Mouse (Mus musculus) mouse embryonic stem cell (cell line): ENCODE measurements around the gene Lif.

Experiments
- in situ Hi-C, 2 experiments: fragments of 300-500 bp; cut with MboI; formaldehyde crosslinking; loops; 1 replicate in 1 of 2; 3 replicates in 1 of 2; pipeline ENCODE4 v1.14.3; 2019 to 2020; ENCODE audit warnings: low sequenced_read_pairs in 2 of 2, low pct_unique_long_range_greater_than_20kb in 1 of 2, mixed read lengths in 1 of 2; ENCODE audit not compliant: unreplicated experiment in 1 of 2

The Lif gene

GRCm38 (mm10) chr11:4256846-4257607 is at the start of gene Lif:
Gene Lif (plus strand): TSS chr11:4257557.
- in situ Hi-C loops, result loop anchor here (5.0 to 10.0 kb wide), 3 partner anchors 35 to 165 kb away; no protein-coding TSS in a partner anchor

- in situ Hi-C loops, result no loop called here
Measured at GRCm38 (mm10) chr11:4207655-4208054, 49.7 kb upstream of the Lif start.

DNA sequence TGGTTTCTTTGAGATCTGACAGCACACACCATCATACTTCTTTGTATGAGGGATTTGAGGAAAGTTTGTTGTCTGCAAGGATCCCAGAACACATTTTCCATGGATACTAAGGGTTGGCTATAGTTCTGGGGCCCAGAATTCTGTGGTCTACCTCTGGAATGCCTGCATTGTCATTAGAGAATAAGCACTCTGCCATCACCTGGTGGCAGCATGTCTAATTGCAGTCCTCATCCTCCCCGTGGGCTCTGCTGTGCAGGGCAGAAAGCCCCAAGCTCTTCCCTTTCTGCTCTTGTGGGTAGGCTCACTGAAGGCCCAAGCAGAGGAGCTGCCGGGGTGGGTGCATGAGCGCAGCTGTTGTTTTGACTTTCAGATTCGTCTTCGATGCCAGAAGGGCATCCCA is 47.8 kb upstream of the Lif start:
- in situ Hi-C loops, result no loop called here

- in situ Hi-C loops, result no loop called here
Measured at GRCm38 (mm10) chr11:4210786-4211185, 46.6 kb upstream of the Lif start.

GRCm38 (mm10) chr11:4213107-4213506 is 44.2 kb upstream of the Lif start:
- in situ Hi-C loops, result no loop called here

GRCm38 (mm10) chr11:4214572-4214971 is 42.8 kb upstream of the Lif start:
- in situ Hi-C loops, result no loop called here

DNA sequence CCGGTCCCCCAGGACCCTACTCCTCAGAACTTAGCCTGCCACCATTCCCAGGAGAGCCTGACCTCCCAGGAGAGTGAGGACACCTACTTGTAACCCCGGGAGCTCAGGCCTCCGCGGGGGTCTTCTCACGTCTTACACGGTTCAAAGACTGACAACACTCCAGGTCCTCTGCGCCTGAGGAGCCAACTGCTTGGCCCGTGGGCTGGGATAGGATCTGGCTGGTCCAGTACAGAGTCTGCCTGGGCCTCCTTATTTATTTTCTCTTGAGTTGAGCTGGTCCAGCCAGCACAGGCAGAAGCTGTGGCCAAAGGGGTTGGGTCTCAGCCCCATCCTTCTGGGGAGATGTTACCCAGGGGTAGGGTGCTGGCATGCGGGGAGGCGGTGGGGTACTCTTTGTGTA is 42.3 kb upstream of the Lif start:
- in situ Hi-C loops, result no loop called here

- in situ Hi-C loops, result no loop called here
Measured at GRCm38 (mm10) chr11:4216248-4217000, 40.9 kb upstream of the Lif start.

DNA sequence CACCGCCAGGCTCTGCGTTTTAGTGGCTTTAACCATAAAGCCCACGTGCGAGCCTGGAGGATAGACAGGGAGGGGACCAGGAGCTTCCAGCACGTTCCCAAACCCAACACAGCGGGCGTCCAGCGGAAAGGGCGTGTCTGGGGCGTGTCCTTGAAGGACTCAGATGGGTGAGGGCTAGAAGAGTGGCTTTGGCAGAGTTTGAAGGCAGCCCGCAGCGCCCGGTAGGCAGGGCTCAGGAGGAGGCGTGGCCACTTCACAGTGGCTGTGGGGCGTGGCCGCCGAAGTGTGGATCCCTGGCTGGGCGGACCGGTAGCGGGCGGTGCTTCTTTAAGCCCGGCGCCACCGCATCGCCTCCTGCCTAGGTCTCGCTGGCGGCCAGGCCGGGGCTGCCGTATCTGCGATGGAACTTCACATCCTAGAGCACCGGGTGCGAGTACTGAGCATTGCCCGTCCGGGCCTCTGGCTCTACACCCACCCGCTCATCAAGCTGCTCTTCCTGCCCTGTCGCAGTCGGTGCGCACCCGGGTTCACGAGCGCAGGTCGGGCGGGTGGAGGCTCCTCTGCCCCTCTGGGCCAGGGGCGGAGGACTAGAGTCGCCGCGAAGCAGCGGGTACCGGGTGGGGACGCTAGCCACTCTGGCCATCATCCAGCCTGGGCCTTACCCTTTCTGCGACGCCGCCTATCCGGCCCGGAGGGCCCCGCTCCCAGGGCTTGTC is 39.3 kb upstream of the Lif start, which contains the start of gene Castor1:
TSS of gene Castor1 (plus strand) at position 312 of the 716 bp plus-strand sequence.
- in situ Hi-C loops, result no loop called here

GRCm38 (mm10) chr11:4218637-4219036 is 38.7 kb upstream of the Lif start:
- in situ Hi-C loops, result no loop called here

GRCm38 (mm10) chr11:4219317-4219751 is 38.0 kb upstream of the Lif start:
- in situ Hi-C loops, result no loop called here

GRCm38 (mm10) chr11:4219908-4220307 is 37.4 kb upstream of the Lif start:
- in situ Hi-C loops, result loop anchor here (5.0 kb wide), 1 partner anchor 37 kb away; the partner anchor contains the start of gene Lif (in 2 of the 2)

- in situ Hi-C loops, result loop anchor here (5.0 kb wide), 1 partner anchor 37 kb away; the partner anchor contains the start of gene Lif (in 2 of the 2)
Measured at GRCm38 (mm10) chr11:4220443-4221400, 36.6 kb upstream of the Lif start.

GRCm38 (mm10) chr11:4222046-4222950 is 35.1 kb upstream of the Lif start:
- in situ Hi-C loops, result loop anchor here (5.0 kb wide), 1 partner anchor 35 kb away; the partner anchor contains the start of gene Lif (in 2 of the 2)

DNA sequence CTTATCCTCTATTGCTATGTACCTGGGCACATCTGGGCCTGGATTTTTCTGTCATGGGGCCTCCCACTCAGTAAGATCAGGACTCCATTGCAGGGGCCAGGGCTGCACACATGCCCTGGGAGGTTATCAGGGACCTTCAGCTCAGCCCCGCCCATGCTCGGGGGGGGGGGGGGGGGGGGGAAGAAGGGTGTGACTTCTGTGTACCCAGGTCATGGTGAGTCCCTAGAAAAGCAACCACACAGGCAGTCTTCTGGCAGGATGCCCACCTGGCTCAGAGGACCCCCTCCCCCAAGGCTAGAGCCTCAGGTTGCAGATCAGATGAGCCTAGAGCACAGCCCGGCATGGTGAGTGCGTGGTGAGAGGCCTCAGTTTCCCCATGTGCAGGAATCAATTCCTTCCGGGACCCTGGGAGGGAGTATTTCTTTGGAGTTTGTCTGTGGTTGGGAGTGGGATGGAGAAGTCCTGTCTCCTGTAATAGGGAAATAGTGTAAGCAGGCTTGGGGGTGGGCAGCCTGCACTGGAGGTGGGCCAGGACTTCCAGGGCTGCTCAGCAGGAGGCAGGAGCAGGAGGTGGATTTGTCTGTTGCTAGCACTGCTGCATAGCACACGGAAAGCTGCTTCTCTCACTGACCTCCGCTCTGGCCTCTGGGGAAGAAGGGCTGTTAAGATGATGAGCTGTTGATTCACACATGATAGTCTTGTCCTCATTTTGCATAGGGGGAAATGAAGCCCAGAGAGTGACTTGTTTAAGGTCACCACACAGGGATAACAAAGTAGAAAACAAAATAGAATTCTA is 33.8 kb upstream of the Lif start:
- in situ Hi-C loops, result loop anchor here (5.0 kb wide), 1 partner anchor 34 kb away; the partner anchor contains the start of gene Lif (in 2 of the 2)

- in situ Hi-C loops, result loop anchor here (5.0 kb wide), 1 partner anchor 33 kb away; the partner anchor contains the start of gene Lif (in 2 of the 2)
Measured at GRCm38 (mm10) chr11:4224223-4224622, 33.1 kb upstream of the Lif start.
